Mouse (Mus musculus) G1E (cell line): Measurements from ENCODE around the gene Gm45140.

Experiments
- CTCF ChIP-seq: IDR thresholded peaks from 2 replicates; pipeline ENCODE4 v1.5.1; 2012; ENCODE audit warnings: low read depth, low read length, inconsistent platforms, mixed read lengths
- GATA1 ChIP-seq: IDR thresholded peaks from 2 replicates; pipeline ENCODE4 v1.6.1; 2012; ENCODE audit warnings: borderline replicate concordance, low read length, inconsistent platforms, mixed read lengths
- GATA2 ChIP-seq: IDR thresholded peaks from 2 replicates; pipeline ENCODE4 v1.6.1; 2012; ENCODE audit warnings: low read depth, low read length, inconsistent platforms, borderline replicate concordance
- POLR2AphosphoS5 ChIP-seq: IDR thresholded peaks from 2 replicates; pipeline ENCODE4 v1.6.1; 2012; ENCODE audit warnings: low read depth, low read length, inconsistent platforms; ENCODE audit not compliant: insufficient replicate concordance
- TAL1 ChIP-seq: conservative IDR thresholded peaks from 2 replicates; pipeline ENCODE4 v1.6.1; 2012; ENCODE audit warnings: low read depth, low read length, inconsistent platforms, mixed read lengths

DNA sequence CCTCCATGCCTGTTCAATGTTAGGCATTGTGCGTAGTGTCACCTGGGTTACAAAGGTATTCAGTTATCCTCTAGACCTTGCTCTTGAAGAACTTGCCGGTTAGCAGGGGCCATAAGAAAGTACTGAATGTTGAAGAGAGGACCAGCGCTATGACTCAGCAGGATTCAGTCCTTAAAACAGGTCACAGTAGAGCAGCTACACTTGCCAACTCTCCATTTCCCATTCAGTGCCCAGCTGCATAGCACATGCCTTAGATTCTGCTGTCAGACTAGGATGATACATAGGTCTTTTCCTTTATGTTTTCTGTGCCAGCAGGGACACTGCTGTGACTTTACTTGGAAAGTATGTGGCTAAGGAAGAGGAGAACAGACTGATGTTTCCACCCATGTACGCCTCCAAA, 17.9 kb upstream of the Gm45140 start:
- no peak for TF ChIP-seq CTCF
- no peak for TF ChIP-seq TAL1
- no peak for TF ChIP-seq POLR2AphosphoS5
- TF ChIP-seq GATA1, result no peak
- TF ChIP-seq GATA2, result no peak
